Mouse (Mus musculus) midbrain, embryonic 15.5 days (tissue): ENCODE data around the gene Tead3. TPM values are rescaled to one million over a fixed set of nuclear protein-coding genes. Genes with fewer than 3 reads are reported as not detected.
A peak's percentile ranks its signal among the peaks of the same experiment; 100 is the strongest.

Source experiments
- ATAC-seq: fragments of 200-750 bp; cut with Nextera tagmentation; replicated peaks from 2 replicates; pipeline ENCODE4 v1.8.0; 2017; ENCODE audit warnings: moderate TSS enrichment
- H3K27ac ChIP-seq: fragments of 300-500 bp; sonication (generic); 2 replicates; pipeline ENCODE4 v1.5.1; 2015; ENCODE audit warnings: mild to moderate bottlenecking, inconsistent platforms
- H3K27me3 ChIP-seq: fragments of 300-500 bp; sonication (generic); replicated peaks from 2 replicates; pipeline ENCODE4 v1.6.1; 2015; ENCODE audit warnings: inconsistent platforms
- H3K36me3 ChIP-seq: fragments of 300-500 bp; sonication (generic); replicated peaks from 2 replicates; pipeline ENCODE4 v1.6.1; 2015; ENCODE audit warnings: inconsistent platforms
- H3K4me1 ChIP-seq: fragments of 300-500 bp; sonication (generic); 2 replicates; pipeline ENCODE4 v1.6.1; 2015; ENCODE audit warnings: inconsistent platforms
- H3K4me2 ChIP-seq: fragments of 300-500 bp; sonication (generic); 2 replicates; pipeline ENCODE4 v1.6.1; 2015; ENCODE audit warnings: inconsistent platforms, mild to moderate bottlenecking, moderate library complexity
- H3K4me3 ChIP-seq: fragments of 300-500 bp; sonication (generic); 2 replicates; pipeline ENCODE4 v1.5.1; 2015; ENCODE audit warnings: mild to moderate bottlenecking, inconsistent platforms
- H3K9ac ChIP-seq: fragments of 300-500 bp; sonication (generic); 2 replicates; pipeline ENCODE4 v1.6.1; 2015; ENCODE audit warnings: mild to moderate bottlenecking, inconsistent platforms
- H3K9me3 ChIP-seq: fragments of 300-500 bp; sonication (generic); 2 replicates; pipeline ENCODE4 v1.6.1; 2016; ENCODE audit warnings: inconsistent platforms
- WGBS: fragments of 180-500 bp; shearing (Covaris S2); methylation state at CpG from one replicate; pipeline ENCODE4 v1.1.7; 2015; ENCODE audit warnings: mixed read lengths; 5-methylcytosine and 5-hydroxymethylcytosine counted together
- polyA plus RNA-seq: library from polyadenylated mRNA; unstranded; fragments of >200 nt; fragmentation: Nextera tagmentation; extraction: Ambion mirVana; gene quantifications from 2 replicates; pipeline ENCODE4 v1.2.1, GENCODE M21; 2015

Gene Tead3
- polyA plus RNA-seq, 1 experiment from 2014 or later = 1.4 TPM

DNA sequence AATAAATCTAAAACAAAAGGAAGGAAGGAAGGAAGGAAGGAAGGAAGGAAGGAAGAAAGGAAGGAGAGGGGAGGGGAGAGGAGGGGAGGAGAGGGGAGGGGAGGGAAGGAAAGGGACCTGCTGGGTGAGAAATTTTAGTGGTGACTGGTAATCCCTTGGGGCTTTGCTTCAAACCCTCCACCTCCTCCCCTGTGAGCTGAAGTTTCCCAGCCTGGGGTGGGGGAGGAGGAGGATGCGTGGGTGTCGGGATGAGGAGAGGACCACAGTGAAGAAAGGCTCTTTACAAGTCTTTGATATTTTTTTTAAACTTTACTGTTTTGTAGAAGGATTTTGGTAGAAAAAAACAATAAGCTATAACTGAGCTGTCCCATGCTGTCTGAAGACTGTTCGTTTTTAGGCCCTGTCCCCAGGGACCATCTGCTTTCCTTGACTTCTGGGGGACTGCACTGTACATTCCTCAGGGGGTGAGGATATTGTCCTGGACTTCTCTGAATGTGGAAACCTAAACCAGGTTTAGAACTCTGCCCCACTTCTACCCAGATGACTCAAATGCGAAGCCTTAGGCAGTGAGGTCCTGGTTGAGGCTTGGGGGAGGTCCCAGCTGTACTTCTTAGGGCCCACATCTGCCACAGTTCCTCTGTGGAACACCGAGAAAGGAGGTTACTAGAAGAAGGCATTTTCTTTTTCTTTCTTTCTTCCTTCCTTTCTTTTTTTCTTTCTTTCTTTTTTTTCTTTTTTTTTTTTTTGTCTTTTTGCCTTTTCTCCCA is 39.1 kb downstream of the Tead3 start:
- no peak for ATAC-seq
- no peaks in the 10 kb centered on the region for H3K36me3 ChIP-seq
- H3K4me2 ChIP-seq = no peak overlapping the region
- no peak overlapping the region for H3K9ac ChIP-seq
- no peaks in the 10 kb centered on the region for H3K27me3 ChIP-seq
- H3K27ac ChIP-seq = no peak overlapping the region
- 80% methylated on average over 5 of the region's 5 CpGs for WGBS
- H3K4me3 ChIP-seq = no peak overlapping the region
- peaks cover 19% of the 10 kb centered on the region for H3K4me1 ChIP-seq
- no peaks in the 10 kb centered on the region for H3K9me3 ChIP-seq

DNA sequence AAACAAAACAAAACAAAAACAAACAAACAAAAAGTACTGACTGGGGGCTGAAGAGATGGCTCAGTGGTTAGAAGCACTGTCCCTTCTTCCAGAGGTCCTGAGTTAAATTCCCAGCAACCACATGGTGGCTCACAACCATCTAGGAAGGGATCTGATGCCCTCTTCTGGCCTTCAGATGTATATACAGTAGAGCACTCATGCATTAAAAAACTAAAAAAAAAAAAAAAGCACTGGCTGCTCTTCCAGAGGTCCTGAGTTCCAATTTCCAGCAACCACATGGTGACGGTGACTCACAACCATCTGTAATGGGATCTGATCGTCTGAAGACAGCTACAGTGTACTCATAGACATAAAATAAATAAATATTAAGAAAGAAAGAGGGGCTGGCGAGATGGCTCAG is 39.8 kb downstream of the Tead3 start:
- no peak overlapping the region for H3K27ac ChIP-seq
- H3K36me3 ChIP-seq = no peaks in the 10 kb centered on the region
- no peaks in the 10 kb centered on the region for H3K9me3 ChIP-seq
- no peak overlapping the region for H3K4me2 ChIP-seq
- 77% methylated on average over 3 of the region's 3 CpGs for WGBS
- H3K9ac ChIP-seq = no peak overlapping the region
- H3K4me1 ChIP-seq = peaks cover 19% of the 10 kb centered on the region
- no peaks in the 10 kb centered on the region for H3K27me3 ChIP-seq
- no peak overlapping the region for H3K4me3 ChIP-seq
- ATAC-seq = no peak

DNA sequence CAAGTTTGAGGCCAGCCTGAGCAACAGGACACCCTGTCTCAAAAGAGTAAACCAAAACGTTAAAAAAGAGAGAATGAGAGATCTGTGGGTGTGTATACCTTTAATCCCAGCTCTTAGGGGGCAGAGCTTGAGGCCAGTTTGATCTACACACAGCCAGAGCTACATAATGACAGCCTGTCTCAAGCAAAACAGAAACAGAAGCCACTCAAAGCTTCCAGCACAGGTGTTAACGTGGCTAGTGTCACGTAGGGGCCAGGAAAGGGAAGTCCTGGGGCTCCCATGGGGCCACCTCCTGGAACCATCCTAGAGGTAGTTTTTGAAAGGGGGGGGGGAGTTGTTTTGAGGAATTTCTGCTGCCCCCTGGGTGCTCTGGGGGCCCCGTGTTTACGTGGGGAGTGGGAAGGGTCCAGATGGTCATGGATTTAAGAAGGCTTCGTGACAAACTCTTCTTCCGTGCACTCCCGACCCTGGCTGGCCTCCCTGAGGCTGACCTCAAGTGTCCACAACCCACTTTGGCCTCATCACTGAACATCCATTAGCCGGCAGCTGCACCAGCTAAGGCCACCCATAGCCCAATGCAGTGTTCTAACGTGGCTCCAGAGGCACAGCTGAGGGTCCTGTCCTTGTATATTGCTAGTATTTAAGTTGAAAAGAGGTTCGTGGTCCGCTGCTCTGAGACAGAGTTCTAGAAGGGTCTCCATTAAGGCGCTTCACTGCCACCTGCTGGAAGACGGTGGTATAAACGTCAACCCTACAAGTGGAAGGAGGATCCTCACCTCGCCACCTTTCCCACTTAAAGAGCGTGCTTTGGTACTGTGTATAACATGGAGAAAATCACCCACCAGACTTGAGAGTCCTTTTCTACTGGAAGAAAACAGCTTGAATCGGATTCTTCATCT is 42.1 kb downstream of the Tead3 start:
- no peak for ATAC-seq
- no peak overlapping the region for H3K4me3 ChIP-seq
- no peak overlapping the region for H3K9ac ChIP-seq
- H3K9me3 ChIP-seq = no peaks in the 10 kb centered on the region
- no peaks in the 10 kb centered on the region for H3K27me3 ChIP-seq
- no peaks in the 10 kb centered on the region for H3K36me3 ChIP-seq
- no peak overlapping the region for H3K27ac ChIP-seq
- H3K4me1 ChIP-seq = peaks cover 7% of the 10 kb centered on the region
- WGBS = 20% methylated on average over 18 of the region's 18 CpGs
- no peak overlapping the region for H3K4me2 ChIP-seq

- no peak for ATAC-seq
- Histone ChIP-seq H3K27ac (no peak overlapping the region), H3K4me3 (no peak overlapping the region), H3K9me3 (no peaks in the 10 kb centered on the region), H3K36me3 (no peaks in the 10 kb centered on the region), H3K27me3 (no peaks in the 10 kb centered on the region), H3K9ac (no peak overlapping the region), H3K4me2 (no peak overlapping the region), H3K4me1 (peaks cover 4% of the 10 kb centered on the region; the same call in 1 of the 2 replicates)
- 53% methylated on average over 10 of the region's 10 CpGs for WGBS
Measured at GRCm38 (mm10) chr17:28305172-28305571, 45.4 kb downstream of the Tead3 start.

DNA sequence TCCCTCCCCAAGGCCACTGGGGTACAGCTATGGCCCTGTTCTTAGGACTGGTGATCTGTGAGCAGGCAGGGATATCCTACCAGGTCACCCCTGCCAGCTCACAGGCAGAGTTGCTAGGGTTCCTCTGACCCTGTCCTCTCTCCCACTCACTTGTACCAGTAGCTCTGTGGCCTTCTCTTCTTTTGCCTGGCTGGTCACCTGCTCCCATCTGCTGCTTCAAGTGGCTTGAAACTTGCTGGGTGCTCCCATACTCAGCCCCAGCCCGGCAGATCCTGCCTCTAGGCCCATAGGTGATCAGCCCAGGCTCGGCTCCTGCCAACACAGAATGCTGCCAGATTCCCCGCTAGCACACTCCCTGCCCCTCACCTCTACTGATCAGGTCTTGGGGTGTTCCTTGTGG is 49.8 kb downstream of the Tead3 start:
- no peak overlapping the region for H3K4me2 ChIP-seq
- 51% methylated on average over 3 of the region's 3 CpGs for WGBS
- no peak overlapping the region for H3K4me3 ChIP-seq
- no peaks in the 10 kb centered on the region for H3K27me3 ChIP-seq
- H3K4me1 ChIP-seq = no peaks in the 10 kb centered on the region
- no peak for ATAC-seq
- no peaks in the 10 kb centered on the region for H3K9me3 ChIP-seq
- H3K9ac ChIP-seq = no peak overlapping the region
- H3K36me3 ChIP-seq = no peaks in the 10 kb centered on the region
- H3K27ac ChIP-seq = no peak overlapping the region

DNA sequence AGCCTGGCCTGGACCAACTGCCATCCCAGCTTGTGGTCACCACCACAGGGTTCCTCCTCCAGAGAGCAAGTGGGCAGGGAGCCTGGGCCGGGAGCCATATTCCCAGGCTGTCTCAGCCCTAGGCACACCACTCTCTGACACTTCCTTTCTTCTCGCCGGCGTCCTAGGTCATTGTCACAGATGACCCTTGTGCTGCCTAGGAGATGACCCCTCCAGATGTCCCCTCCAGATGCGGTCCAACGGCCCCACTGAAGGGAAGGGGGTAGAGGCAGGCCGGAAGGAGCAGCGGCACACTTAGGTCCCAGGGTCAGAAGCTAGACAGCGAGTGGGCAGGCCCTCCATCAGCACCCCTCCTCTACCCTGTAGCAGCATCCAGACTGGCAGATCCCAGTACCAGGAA is 50.3 kb downstream of the Tead3 start:
- H3K27ac ChIP-seq = no peak overlapping the region
- 0 out of 2 replicates have a peak, but pooled peaks cover under 1% of the 10 kb centered on the region for H3K4me1 ChIP-seq
- no peak overlapping the region for H3K4me2 ChIP-seq
- WGBS = 38% methylated on average over 9 of the region's 9 CpGs
- H3K27me3 ChIP-seq = no peaks in the 10 kb centered on the region
- no peaks in the 10 kb centered on the region for H3K9me3 ChIP-seq
- no peak overlapping the region for H3K4me3 ChIP-seq
- ATAC-seq = no peak; the same call in 1 of the 2 replicates
- no peak overlapping the region for H3K9ac ChIP-seq
- no peaks in the 10 kb centered on the region for H3K36me3 ChIP-seq

DNA sequence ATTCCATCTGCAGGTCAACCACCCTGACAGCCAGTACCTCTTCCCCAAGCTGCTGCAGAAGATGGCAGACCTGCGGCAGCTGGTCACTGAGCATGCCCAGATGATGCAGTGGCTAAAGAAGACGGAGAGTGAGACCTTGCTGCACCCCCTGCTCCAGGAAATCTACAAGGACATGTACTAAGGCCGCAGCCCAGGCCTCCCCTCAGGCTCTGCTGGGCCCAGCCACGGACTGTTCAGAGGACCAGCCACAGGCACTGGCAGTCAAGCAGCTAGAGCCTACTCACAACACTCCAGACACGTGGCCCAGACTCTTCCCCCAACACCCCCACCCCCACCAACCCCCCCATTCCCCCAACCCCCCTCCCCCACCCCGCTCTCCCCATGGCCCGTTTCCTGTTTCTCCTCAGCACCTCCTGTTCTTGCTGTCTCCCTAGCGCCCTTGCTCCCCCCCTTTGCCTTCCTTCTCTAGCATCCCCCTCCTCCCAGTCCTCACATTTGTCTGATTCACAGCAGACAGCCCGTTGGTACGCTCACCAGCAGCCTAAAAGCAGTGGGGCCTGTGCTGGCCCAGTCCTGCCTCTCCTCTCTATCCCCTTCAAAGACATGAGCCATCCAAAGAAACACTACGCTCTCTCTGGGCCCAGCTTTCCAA is 50.8 kb downstream of the Tead3 start:
- H3K4me3 ChIP-seq = no peak overlapping the region
- 0 out of 2 replicates have a peak, but pooled peaks cover 4% of the 10 kb centered on the region for H3K4me1 ChIP-seq
- H3K4me2 ChIP-seq = no peak overlapping the region
- H3K27ac ChIP-seq = no peak overlapping the region
- no peak overlapping the region for H3K9ac ChIP-seq
- ATAC-seq = no peak
- no peaks in the 10 kb centered on the region for H3K9me3 ChIP-seq
- no peaks in the 10 kb centered on the region for H3K27me3 ChIP-seq
- no peaks in the 10 kb centered on the region for H3K36me3 ChIP-seq
- WGBS = 46% methylated on average over 10 of the region's 11 CpGs

GRCm38 (mm10) chr17:28298888-28299287 is 51.7 kb downstream of the Tead3 start:
- no peak for ATAC-seq
- Histone ChIP-seq H3K9me3 (no peaks in the 10 kb centered on the region), H3K4me2 (no peak overlapping the region), H3K4me1 (0 out of 2 replicates have a peak, but pooled peaks cover 4% of the 10 kb centered on the region), H3K36me3 (no peaks in the 10 kb centered on the region), H3K9ac (no peak overlapping the region), H3K27ac (no peak overlapping the region), H3K4me3 (no peak overlapping the region), H3K27me3 (no peaks in the 10 kb centered on the region)
- 93% methylated on average over 17 of the region's 17 CpGs for WGBS

- no peak overlapping the region for H3K4me3 ChIP-seq
- H3K4me1 ChIP-seq = 0 out of 2 replicates have a peak, but pooled peaks cover 4% of the 10 kb centered on the region
- WGBS = 68% methylated on average over 17 of the region's 17 CpGs
- H3K36me3 ChIP-seq = no peaks in the 10 kb centered on the region
- H3K4me2 ChIP-seq = no peak overlapping the region
- H3K9me3 ChIP-seq = no peaks in the 10 kb centered on the region
- 0 out of 2 replicates have a peak overlapping the region, but pooled peaks have one; percentile 34 for H3K27ac ChIP-seq
- no peak overlapping the region for H3K9ac ChIP-seq
- no peak for ATAC-seq
- H3K27me3 ChIP-seq = no peaks in the 10 kb centered on the region
Measured at GRCm38 (mm10) chr17:28294449-28295333, 55.9 kb downstream of the Tead3 start.

DNA sequence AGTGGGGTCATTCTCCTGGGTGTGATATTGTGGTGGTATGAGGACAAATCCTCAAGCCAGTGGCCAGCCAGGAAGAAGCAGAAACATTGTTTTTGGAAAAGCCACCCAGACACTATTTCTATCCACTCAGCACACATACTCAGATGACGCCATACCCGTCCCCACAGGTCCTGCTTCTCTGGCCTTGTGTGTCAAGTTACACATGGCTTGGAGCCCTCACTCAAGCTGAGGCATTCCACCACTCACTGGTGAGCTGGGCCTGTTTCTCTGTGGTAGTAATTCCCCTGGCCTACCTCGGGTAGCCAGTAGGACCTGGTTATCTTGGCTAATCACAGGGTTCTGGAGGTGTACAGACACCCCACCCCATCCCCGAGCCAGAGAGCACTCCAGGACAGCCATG is 56.9 kb downstream of the Tead3 start:
- no peak overlapping the region for H3K9ac ChIP-seq
- H3K36me3 ChIP-seq = no peaks in the 10 kb centered on the region
- ATAC-seq = no peak
- H3K27me3 ChIP-seq = no peaks in the 10 kb centered on the region
- H3K4me3 ChIP-seq = no peak overlapping the region
- H3K27ac ChIP-seq = no peak overlapping the region
- no peaks in the 10 kb centered on the region for H3K9me3 ChIP-seq
- no peak overlapping the region for H3K4me2 ChIP-seq
- 83% methylated on average over 4 of the region's 4 CpGs for WGBS
- H3K4me1 ChIP-seq = 0 out of 2 replicates have a peak, but pooled peaks cover 4% of the 10 kb centered on the region

DNA sequence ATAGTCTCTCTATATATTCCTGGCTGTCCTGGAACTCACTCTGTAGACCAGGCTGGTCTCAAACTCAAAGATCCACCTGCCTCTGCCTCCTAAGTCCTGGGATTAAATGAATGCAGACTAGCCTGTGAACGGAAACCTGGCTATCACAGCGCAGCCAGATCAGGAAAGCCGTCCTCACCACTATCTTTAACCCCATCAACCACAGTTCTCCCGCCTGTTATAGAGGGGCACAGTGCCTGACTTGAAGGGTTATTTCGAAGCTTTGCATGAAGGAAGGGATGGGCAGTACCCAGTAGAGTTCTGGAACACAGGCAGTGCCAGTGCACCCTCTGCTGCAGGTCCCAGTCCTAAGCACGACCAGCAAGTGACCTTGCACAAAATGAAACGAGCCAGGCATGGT is 59.3 kb downstream of the Tead3 start:
- Histone ChIP-seq H3K27ac (no peak overlapping the region), H3K4me3 (no peak overlapping the region), H3K9ac (no peak overlapping the region), H3K4me1 (0 out of 2 replicates have a peak, but pooled peaks cover 4% of the 10 kb centered on the region), H3K27me3 (no peaks in the 10 kb centered on the region), H3K36me3 (no peaks in the 10 kb centered on the region), H3K4me2 (no peak overlapping the region), H3K9me3 (no peaks in the 10 kb centered on the region)
- no peak for ATAC-seq
- WGBS = 89% methylated on average over 7 of the region's 7 CpGs
